Mouse (Mus musculus) CH12.LX (cell line): ENCODE data around the gene Zfp30.
A peak's percentile ranks its signal among the peaks of the same experiment; 100 is the strongest.

ENCODE experiments used
- CTCF ChIP-seq, 2 experiments: IDR thresholded peaks in 1 of 2; conservative IDR thresholded peaks in 1 of 2; 2 replicates each; pipeline ENCODE4 v1.5.1; 2011 to 2012; ENCODE audit warnings: low read depth in 2 of 2, low read length in 2 of 2, improper control_type of control experiment in 1 of 2, inconsistent platforms in 1 of 2, mild to moderate bottlenecking in 1 of 2, moderate library complexity in 1 of 2
- EP300 ChIP-seq: IDR thresholded peaks from 2 replicates; pipeline ENCODE4 v1.6.1; 2011; ENCODE audit warnings: low read length, improper control_type of control experiment
- MAFK ChIP-seq: IDR thresholded peaks from 2 replicates; pipeline ENCODE4 v1.6.1; 2011; ENCODE audit warnings: low read length, improper control_type of control experiment; ENCODE audit not compliant: insufficient replicate concordance

DNA sequence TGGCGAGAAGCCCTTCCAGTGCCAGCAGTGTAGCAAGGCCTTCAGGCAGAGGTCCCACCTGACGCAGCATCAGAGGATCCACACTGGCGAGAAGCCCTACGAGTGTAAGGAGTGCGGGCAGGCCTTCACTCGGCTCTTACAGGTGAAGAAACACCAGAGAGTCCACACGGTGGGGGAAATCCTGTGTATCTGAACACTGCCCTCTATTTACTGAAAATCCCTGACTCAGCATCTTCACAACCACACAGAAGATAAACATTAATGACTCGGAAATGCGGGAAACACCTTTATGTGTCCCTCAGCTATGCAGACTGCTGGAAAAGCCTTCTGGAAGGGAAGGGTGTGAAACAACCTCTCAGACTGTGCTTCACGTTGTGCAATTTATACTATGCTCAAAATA, 6.4 kb upstream of the Zfp30 start:
- TF ChIP-seq CTCF (conservative IDR thresholded peaks at IDR 0.05 in 1 of 2, IDR thresholded peaks at IDR 0.05 in 1 of 2; ENCODE audit: low read depth in 2 of 2, low read length in 2 of 2), result no peak
- TF ChIP-seq MAFK, result peak; percentile 91
- TF ChIP-seq EP300, result no peak
